Mouse (Mus musculus) MEL (cell line): ENCODE data around the gene Farp1.

Experiments used
- CHD2 ChIP-seq: IDR thresholded peaks from 2 replicates; pipeline ENCODE4 v1.6.1; 2011; ENCODE audit warnings: low read length, improper control_type of control experiment
- CTCF ChIP-seq, 3 experiments: IDR thresholded peaks in 2 of 3; conservative IDR thresholded peaks in 1 of 3; 2 replicates each; pipeline ENCODE4 v1.5.1; 2011 to 2012; ENCODE audit warnings: low read length in 3 of 3, low read depth in 2 of 3, mild to moderate bottlenecking in 2 of 3, improper control_type of control experiment in 1 of 3, inconsistent platforms in 1 of 3, mixed read lengths in 1 of 3, moderate library complexity in 1 of 3; ENCODE audit not compliant: control insufficient read depth in 1 of 3, insufficient read depth in 1 of 3, poor library complexity in 1 of 3, severe bottlenecking in 1 of 3
- EP300 ChIP-seq, 2 experiments: IDR thresholded peaks; 2 replicates each; pipeline ENCODE4 v1.6.1; 2011; ENCODE audit warnings: improper control_type of control experiment in 2 of 2, low read length in 2 of 2, low read depth in 1 of 2, mild to moderate bottlenecking in 1 of 2
- KAT2A ChIP-seq: conservative IDR thresholded peaks from 2 replicates; pipeline ENCODE4 v1.6.1; 2012; ENCODE audit warnings: low read depth, low read length, improper control_type of control experiment, inconsistent platforms
- MAX ChIP-seq: IDR thresholded peaks from 2 replicates; pipeline ENCODE4 v1.6.1; 2011; ENCODE audit warnings: low read length, improper control_type of control experiment
- MEF2A ChIP-seq: IDR thresholded peaks from 2 replicates; pipeline ENCODE4 v1.6.1; 2014; ENCODE audit warnings: low read depth, mild to moderate bottlenecking, inconsistent platforms, low read length, improper control_type of control experiment; ENCODE audit not compliant: poor library complexity, insufficient replicate concordance, severe bottlenecking; ENCODE audit errors: extremely low read depth
- POLR2A ChIP-seq, 2 experiments: IDR thresholded peaks; 2 replicates each; pipeline ENCODE4 v1.6.1; 2011 to 2012; ENCODE audit warnings: low read length in 2 of 2, mild to moderate bottlenecking in 2 of 2, control low read depth in 1 of 2, improper control_type of control experiment in 1 of 2, low read depth in 1 of 2, moderate library complexity in 1 of 2; ENCODE audit not compliant: control insufficient read depth in 1 of 2, insufficient read depth in 1 of 2, poor library complexity in 1 of 2
- POLR2AphosphoS5 ChIP-seq: IDR thresholded peaks from 2 replicates; pipeline ENCODE4 v1.6.1; 2012; ENCODE audit warnings: low read depth, borderline replicate concordance, mild to moderate bottlenecking, inconsistent platforms, low read length, moderate library complexity, mixed read lengths
- TCF12 ChIP-seq: IDR thresholded peaks from 2 replicates; pipeline ENCODE4 v1.6.1; 2014; ENCODE audit warnings: low read depth, mild to moderate bottlenecking, inconsistent platforms, low read length, improper control_type of control experiment, moderate library complexity
- ZKSCAN1 ChIP-seq: IDR thresholded peaks from 2 replicates; pipeline ENCODE4 v1.6.1; 2012; ENCODE audit warnings: low read depth, mild to moderate bottlenecking, inconsistent platforms, low read length, improper control_type of control experiment, moderate library complexity

DNA sequence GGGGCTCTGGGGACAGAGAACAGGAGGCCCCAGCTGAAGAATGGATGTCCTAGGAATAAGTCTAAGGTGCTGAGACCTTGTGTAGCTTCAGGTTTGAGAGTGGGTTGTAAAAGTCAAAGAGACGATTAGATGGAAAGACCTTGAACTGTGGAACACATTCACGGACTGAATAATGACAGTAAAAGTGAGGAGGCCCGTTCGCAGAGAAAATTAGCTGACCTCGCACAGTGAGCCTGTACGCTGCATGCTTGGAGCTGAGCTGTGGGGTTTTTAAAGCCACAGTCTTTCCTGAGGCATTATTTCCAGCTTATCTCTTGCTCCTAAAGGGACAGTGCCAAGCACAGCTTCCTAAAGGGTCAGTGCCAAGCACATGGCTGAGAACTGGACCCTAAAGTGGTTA is 166.2 kb downstream of the Farp1 start:
- TF ChIP-seq KAT2A (no peak), EP300 (IDR thresholded peaks at IDR 0.05; ENCODE audit: low read depth in 1 of 2, low read length in 2 of 2) (no peak), POLR2A (IDR thresholded peaks at IDR 0.05; ENCODE audit: control insufficient read depth in 1 of 2, insufficient read depth in 1 of 2, low read depth in 1 of 2, low read length in 2 of 2, poor library complexity in 1 of 2) (no peak), CTCF (IDR thresholded peaks at IDR 0.05 in 2 of 3, conservative IDR thresholded peaks at IDR 0.05 in 1 of 3; ENCODE audit: control insufficient read depth in 1 of 3, insufficient read depth in 1 of 3, low read depth in 2 of 3, low read length in 3 of 3, poor library complexity in 1 of 3, severe bottlenecking in 1 of 3) (no peak), MAX (no peak), CHD2 (no peak), TCF12 (no peak), POLR2AphosphoS5 (no peak), MEF2A (no peak), ZKSCAN1 (no peak)
